Mouse (Mus musculus) right cerebral cortex, postnatal 36 days (tissue): ENCODE results near the gene Vav2.

Source experiments
- DNase-seq, 2 experiments: peaks; one replicate each; pipeline ENCODE4 v3.0.0; 2022; ENCODE audit warnings: low spot score in 2 of 2, mixed read lengths in 1 of 2

The Vav2 gene

DNA sequence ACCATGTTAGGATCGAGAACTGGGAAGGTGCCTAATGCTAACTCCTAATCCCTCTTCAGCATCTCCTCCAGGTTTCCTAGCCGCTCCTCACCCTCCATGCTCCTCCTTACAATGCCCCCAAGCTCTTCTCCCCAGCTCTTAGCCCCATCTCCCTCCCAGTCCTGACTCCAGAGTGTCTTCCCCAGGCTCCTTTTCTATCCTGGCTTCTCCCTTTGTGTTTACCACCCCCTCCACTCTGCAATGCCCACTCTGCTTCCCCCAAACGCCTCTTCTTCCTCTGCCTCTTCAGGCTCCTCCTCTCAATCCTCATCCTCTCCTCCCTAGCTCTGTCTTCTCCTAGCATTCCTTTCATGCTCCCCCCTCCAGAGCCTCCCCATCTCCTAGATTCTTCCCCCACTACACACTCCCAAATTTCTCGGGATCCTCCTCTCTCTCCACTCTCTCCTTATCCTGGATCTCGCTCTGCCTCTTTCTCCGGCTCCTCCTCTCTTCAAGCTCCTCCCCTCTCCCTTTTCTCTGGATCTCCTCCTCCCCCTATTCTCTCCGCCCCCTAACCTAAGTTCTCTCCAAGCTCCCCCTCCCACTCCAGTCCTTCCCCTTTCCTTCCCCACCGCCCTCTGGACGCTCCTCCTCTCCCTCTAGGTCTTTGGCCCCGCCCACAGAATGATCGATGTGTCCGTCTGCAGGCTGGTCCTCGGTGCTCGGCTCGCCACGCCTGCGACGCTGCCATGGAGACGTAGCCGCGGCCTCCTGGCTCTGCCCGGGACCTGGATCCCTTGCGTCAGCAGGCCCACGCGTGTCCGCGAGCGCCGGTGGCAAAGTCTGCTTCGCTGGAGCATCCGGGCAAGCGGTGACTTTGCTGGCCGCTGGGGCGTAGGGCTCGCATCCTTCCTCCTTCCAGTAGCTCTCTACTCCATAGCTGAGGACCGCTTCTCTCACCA lies 15.2 kb upstream of the Vav2 start, which contains the start of gene Brd3os:
TSS of gene Brd3os (plus strand) at position 558 of the 941 bp plus-strand sequence.
- DNase-seq: peak; percentile 95 to 97

DNA sequence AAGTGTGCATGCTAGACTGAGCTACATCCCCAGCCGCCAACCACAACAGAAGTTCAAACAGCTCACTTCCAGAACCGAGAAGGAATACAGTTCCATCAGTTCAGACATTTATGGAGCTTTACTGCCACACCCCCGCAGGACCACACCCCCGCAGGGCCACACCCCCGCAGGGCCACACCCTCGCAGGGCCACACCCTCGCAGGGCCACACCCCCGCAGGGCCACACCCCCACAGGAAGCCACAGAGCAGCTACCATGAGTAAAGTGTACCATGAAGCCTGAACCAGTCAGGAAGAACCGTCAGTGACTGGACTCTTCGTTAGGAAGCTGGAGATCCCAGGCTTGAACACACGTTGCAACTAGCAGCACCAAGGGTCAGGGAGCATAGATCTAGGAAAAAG lies 11.4 kb upstream of the Vav2 start:
- no peak for DNase-seq

GRCm38 (mm10) chr2:27437876-27438275 lies 11.0 kb upstream of the Vav2 start:
- DNase-seq: no peak

DNA sequence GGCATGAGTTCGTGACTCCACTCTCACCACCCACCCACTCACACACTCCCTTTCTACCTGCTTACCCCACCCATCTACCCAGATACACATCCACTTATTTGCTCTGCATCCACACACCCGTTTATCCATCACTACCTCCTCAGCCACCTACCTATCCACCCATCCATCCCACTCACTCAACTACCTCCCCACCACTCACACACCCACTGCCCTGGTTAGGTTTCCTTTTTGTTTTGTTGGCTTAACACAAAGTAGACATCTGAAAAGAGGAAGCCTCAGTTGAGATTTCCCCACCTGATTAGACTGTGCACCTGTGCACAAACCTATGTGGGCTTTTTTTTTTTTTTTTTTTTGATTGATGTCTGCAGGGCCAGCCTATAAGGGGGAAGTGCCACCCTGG lies 5.8 kb upstream of the Vav2 start:
- no peak for DNase-seq

DNA sequence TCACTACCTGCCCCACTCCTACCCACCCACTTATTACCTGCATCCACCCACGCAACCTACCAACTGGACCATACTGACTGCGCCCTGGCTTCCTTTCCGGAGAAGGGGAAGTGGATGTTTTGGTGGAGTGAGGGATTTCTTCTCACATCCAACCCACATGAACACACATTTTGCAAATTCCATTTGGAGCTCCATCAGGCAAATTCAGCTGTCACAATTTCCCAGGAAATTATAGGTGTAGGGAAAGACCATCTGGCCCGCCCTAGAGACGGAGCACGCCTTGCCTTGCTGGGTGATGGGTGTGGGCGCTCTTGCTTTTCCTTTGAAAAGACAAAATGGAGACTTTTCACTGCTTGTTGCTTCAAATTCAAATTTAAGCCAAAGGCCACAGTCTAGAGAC lies 3.8 kb upstream of the Vav2 start:
- peak; percentile 64 to 75 for DNase-seq

DNA sequence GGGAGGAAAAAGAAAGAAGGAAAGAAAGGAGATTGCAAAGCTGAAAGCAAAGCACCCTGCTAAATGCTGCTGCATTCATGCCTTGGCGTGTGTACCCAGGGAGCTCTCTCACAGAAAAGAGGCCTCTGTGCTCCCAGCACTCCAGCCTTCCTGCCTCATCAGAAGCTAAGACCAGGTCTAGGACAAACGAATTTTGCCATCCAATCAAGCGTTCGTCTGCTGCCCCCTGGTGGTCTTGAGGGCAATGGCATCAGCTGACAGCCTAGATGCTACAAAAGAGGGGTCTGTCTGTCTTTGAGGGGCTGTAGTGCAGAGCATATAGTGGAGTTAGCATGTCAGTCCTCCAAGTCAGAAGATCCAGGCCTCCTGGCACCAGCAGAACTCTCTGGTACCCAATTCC lies 1.2 kb upstream of the Vav2 start:
- DNase-seq: peak; percentile 62 to 63

GRCm38 (mm10) chr2:27426406-27426854 lies 403 bp downstream of the Vav2 start:
- no peak for DNase-seq

GRCm38 (mm10) chr2:27425751-27426405 lies 955 bp downstream of the Vav2 start:
- DNase-seq: no peak

DNA sequence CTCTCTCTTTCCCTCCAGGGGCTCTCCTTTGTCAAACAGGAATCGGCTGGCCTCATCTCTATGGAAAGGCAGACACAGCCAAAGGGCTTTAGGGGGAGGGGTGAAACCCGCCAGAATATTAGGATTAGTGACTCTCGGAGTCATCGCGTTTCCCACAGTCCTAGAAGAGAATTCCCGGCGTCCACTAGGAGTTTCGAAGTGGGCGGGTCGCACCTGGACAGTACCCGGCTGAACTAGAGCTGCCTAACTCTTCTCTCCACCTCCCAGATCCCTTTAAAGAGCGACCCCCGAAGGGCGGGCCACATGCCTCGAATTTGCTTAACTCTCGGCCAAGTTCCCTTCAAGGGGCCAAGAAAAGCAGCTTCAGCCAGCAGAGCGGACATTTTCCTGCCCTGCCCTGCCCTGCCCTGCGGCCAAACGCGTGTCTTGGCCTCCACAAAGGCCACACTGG lies 1.6 kb downstream of the Vav2 start:
- no peak for DNase-seq

DNA sequence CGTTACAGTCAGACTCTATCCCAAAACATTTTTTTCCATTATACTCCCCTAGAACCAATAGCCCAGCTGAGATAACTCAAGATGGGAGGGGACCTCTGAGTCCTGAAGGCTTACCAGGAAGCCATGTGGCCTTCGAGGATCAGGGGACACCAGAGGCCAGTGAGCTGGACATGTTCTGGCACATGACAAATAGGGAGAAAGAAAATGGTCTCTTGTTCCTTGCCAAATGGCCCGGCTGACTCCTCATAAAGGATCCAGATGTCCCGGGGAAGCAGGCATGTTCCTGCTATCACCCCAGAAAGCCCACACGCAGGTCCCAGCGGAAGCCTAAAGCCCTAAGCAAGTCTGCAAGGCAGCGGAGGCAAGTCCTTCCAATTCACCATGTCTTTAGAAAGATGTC lies 3.2 kb downstream of the Vav2 start:
- no peak for DNase-seq

GRCm38 (mm10) chr2:27421293-27422068 lies 5.4 kb downstream of the Vav2 start:
- DNase-seq: peak; percentile 23 to 41

DNA sequence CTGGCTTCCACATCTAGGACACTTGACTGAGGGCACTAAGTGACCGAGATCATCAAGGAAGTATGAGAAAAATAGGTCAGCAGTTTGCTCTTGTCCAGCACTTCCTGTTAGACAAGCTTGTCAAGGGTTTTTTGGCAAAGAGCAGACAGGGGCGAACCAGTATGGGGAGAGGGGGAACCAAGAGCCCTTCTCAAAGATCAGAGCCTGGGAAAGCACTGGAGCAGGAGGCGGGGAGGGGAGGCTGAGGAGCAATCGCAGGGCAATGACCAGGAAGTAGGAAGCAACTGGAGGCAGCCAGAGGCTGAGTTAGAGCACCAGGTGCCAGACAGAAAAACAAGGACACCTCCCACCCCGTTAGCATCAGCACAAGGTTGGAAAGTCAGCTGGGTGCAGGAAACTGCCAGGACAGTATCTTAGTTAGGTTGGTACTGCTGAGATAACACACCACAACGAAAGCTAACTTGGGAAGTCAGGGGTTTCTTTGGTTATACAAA lies 8.2 kb downstream of the Vav2 start:
- DNase-seq: no peak

DNA sequence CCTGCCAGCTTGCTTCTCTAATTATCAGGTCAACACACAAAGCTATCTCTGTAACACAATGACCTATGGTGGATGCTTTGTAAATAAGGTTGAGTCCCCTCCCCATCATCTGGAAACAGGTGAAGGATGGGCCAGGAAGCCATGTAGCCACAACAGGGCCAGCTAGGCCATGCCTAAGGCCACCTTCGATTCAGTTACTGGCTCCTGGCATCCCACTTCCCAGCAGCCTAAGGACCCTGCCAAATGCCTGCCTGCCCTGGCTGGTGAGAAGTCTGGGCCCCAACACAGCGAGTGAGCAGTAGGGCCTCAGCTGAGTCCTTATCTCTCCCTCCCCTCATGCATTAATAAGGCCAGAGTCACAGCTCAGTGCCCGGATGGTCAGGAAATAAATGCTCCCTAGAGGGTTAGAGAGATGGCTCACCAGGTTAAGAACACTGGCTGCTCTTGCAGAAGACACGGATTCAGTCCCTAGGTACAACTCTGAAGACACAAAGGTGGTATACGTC lies 9.1 kb downstream of the Vav2 start:
- no peak for DNase-seq

GRCm38 (mm10) chr2:27416425-27416824 lies 10.4 kb downstream of the Vav2 start:
- no peak for DNase-seq

DNA sequence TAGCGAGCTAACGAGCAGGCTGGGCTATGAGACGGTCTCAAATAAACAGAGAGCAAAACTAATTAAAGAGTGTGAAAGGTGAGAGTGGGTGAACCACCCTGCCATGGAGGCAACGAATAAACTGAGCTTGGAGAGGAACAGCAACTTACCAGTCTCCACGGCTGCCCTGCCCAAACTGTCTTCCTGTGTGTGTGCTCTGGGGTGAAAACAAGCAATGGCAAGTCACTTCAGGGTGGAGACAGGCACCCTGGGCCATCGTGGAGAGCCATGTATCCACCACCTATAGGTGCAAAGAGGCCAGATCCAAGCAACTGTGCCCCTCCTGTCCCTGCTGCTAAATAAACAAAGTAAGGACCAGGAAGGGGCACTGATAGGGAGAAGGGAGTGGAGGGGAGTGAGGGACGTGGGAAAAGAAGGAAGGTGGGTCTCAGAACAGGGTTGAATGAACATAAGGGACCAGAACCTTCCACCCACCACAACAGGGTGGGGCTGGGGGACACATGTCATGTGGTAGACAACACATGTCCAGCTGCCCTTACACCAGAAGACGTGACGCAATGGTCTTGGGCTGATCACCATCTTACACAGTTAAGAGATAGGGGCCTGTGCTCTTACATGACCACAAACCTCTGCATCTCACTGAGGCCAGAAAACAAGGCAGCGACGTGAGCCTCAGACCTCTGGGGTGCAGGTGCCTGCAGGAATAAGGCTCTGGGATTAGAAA lies 11.6 kb downstream of the Vav2 start:
- DNase-seq: no peak

GRCm38 (mm10) chr2:27413936-27414657 lies 12.7 kb downstream of the Vav2 start:
- no peak for DNase-seq

- DNase-seq: no peak
Observed at GRCm38 (mm10) chr2:27413582-27413935, 13.3 kb downstream of the Vav2 start.

DNA sequence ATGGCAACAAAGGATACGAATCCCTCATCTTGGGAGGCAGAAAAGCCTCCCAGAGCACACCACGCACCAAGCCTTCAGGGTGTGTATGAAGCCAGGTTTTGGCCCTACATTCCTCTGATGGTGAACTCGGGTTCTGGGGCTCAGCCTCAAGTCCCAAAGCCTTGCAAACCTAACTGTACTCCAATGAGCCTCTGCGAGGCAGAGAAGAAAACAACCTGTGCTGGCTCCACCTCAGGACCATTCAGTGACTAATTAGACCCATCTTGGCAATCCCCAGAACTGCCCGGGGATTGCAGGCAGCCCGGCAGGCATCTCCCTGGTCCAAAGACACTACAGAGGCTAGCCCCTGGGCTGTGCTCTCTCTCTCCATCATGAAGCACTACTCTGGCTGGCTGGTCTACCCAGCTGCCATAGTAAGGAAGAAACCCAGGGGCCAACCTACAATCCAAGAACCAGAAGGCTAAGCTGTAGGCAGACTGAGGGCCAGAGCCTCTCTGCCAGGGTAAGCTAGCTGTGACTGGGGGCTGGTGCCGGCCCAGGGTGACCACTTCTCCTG lies 14.5 kb downstream of the Vav2 start:
- DNase-seq: no peak

DNA sequence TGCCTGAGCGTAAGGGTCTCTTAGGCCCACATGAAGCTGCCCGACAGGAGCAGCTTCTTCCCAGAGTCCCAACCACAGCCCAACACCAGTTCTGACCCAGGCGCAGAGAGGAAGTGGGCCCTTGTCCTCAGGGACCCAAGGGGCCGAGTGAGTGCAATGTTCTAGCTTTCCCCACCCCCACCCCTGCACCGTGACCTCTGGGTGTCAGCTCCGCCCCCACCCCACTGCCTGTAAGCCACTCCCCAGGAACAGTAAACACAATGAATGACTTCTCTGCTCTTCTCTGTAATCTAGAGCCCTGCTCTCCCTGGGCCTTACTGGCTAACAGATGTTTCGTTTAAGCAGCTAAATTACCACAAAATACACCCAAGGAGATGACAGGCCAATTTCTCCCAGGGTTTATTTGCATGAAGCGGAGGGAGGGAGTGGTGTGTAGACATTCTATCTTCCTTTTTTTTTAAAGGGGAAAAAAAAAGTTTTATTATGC lies 15.1 kb downstream of the Vav2 start:
- no peak for DNase-seq
